Mouse (Mus musculus) spleen, adult 2 months (tissue): Measurements from ENCODE around the gene Fastkd2.

Experiments used
- CTCF ChIP-seq: fragments of 200-500 bp; IDR thresholded peaks from 2 replicates; pipeline ENCODE4 v1.5.1; 2011; ENCODE audit warnings: mild to moderate bottlenecking, inconsistent platforms; ENCODE audit not compliant: insufficient read depth, insufficient read length, insufficient replicate concordance; ENCODE audit errors: extremely low read depth
- POLR2A ChIP-seq: fragments of 200-500 bp; IDR thresholded peaks from 2 replicates; pipeline ENCODE4 v1.6.1; 2011; ENCODE audit warnings: low read depth, low read length, inconsistent platforms

DNA sequence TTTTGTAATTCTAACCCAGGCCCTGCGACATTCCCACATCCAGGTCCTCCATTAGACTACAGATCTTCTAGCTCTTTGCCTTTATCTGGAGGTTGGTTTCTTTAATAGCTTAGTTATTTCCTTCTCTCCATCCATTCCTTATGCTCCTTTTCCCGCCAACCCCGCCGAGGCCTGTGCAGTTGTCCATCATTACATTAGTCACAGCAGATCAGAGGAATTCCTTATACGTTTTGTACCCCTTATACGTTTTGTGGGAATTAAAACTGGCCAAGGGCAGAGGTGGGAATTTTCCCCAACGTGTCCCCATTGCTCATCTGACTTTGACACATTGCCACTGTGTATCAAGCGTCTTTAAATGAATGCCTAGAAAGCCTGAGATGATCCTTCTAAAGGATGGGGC, 618 bp upstream of the Fastkd2 start:
- no peak for TF ChIP-seq POLR2A
- TF ChIP-seq CTCF, result no peak
